Mouse (Mus musculus) liver, embryonic 14.5 days (tissue): Measurements from ENCODE around the gene Ctnnbip1.
"Not testable (repeated sequence)": the region's sequence is repeated elsewhere in the genome, so short reads cannot be mapped to it uniquely, and the experiment has no call there.

ENCODE experiments used
- CTCF ChIP-seq: IDR thresholded peaks from 2 replicates; pipeline ENCODE4 v1.5.1; 2016; ENCODE audit warnings: antibody characterized with exemption, low read depth, control low read depth
- EP300 ChIP-seq: IDR thresholded peaks from 2 replicates; pipeline ENCODE4 v1.6.1; 2016; ENCODE audit warnings: antibody characterized with exemption, low read depth

GRCm38 (mm10) chr4:149613497-149613896 is 95.5 kb downstream of the Ctnnbip1 start:
- TF ChIP-seq EP300, CTCF: not testable (repeated sequence)
